Mouse (Mus musculus) heart, postnatal 0 days (tissue): Measurements from ENCODE around the gene H1fx. TPM values are rescaled to one million over a fixed set of nuclear protein-coding genes. Genes with fewer than 3 reads are reported as not detected.

Source experiments
- ATAC-seq: fragments of 200-750 bp; cut with Nextera tagmentation; 2 replicates; pipeline ENCODE4 v1.8.0; 2017; ENCODE audit warnings: low read depth, moderate number of reproducible peaks, moderate library complexity; ENCODE audit not compliant: insufficient read depth
- DNase-seq: peaks from one replicate; pipeline ENCODE4 v3.0.0-alpha.2; 2016; ENCODE audit warnings: low spot score
- H3K27ac ChIP-seq: fragments of 300-500 bp; sonication (generic); 2 replicates; pipeline ENCODE4 v1.5.1; 2014; ENCODE audit warnings: low read depth, mild to moderate bottlenecking
- H3K27me3 ChIP-seq: fragments of 300-500 bp; sonication (generic); 2 replicates; pipeline ENCODE4 v1.6.1; 2014; ENCODE audit warnings: low read length, mixed read lengths; ENCODE audit not compliant: control insufficient read depth, insufficient read depth
- H3K36me3 ChIP-seq: fragments of 300-500 bp; sonication (generic); replicated peaks from 2 replicates; pipeline ENCODE4 v1.6.1; 2014; ENCODE audit warnings: low read length, mixed read lengths; ENCODE audit not compliant: control insufficient read depth, insufficient read depth
- H3K4me1 ChIP-seq: fragments of 300-500 bp; sonication (generic); 2 replicates; pipeline ENCODE4 v1.6.1; 2014; ENCODE audit warnings: antibody characterized with exemption; ENCODE audit not compliant: control insufficient read depth, insufficient read depth
- H3K4me2 ChIP-seq: fragments of 300-500 bp; sonication (generic); 2 replicates; pipeline ENCODE4 v1.6.1; 2014; ENCODE audit warnings: low read depth, mild to moderate bottlenecking, low read length, moderate library complexity
- H3K4me3 ChIP-seq: fragments of 300-500 bp; sonication (generic); 2 replicates; pipeline ENCODE4 v1.5.1; 2014; ENCODE audit warnings: low read depth, low read length
- H3K9ac ChIP-seq: fragments of 300-500 bp; sonication (generic); replicated peaks from 2 replicates; pipeline ENCODE4 v1.6.1; 2014; ENCODE audit warnings: low read depth, low read length, mixed read lengths
- H3K9me3 ChIP-seq: fragments of 300-500 bp; sonication (generic); replicated peaks from 2 replicates; pipeline ENCODE4 v1.6.1; 2016; ENCODE audit warnings: low read length; ENCODE audit not compliant: control insufficient read depth
- CTCF ChIP-seq: IDR thresholded peaks from 2 replicates; pipeline ENCODE4 v1.5.1; 2016; ENCODE audit warnings: antibody characterized with exemption, control low read depth, low read depth
- EP300 ChIP-seq: IDR thresholded peaks from 2 replicates; pipeline ENCODE4 v1.6.1; 2016; ENCODE audit warnings: antibody characterized with exemption, low read depth
- WGBS: fragments of 180-500 bp; shearing (Covaris S2); extraction: QIAGEN DNeasy Blood & Tissue Kit; methylation state at CpG from one replicate; pipeline ENCODE4 v1.1.7; 2014; 5-methylcytosine and 5-hydroxymethylcytosine counted together
- microRNA-seq: library from miRNA; unstranded; fragments of <30 nt; microRNA quantifications from one replicate; pipeline ENCODE4, GENCODE M21; 2016
- polyA plus RNA-seq: library from polyadenylated mRNA; unstranded; fragments of >200 nt; fragmentation: Nextera tagmentation; extraction: Ambion mirVana; gene quantifications from 2 replicates; pipeline ENCODE4 v1.2.1, GENCODE M21; 2015
- total RNA-seq: library from RNA; depleted of rRNA; stranded (reverse); fragments of >200 nt; gene quantifications from 2 replicates; pipeline ENCODE4 v1.2.3, GENCODE M21; 2014; ENCODE audit warnings: low replicate concordance; rRNA removed

Gene H1fx
- total and polyA plus RNA-seq, 2 experiments from 2014 or later, result 2.8 to 7.8 TPM

GRCm38 (mm10) chr6:87937178-87937788, 44.2 kb downstream of the H1fx start:
- peak; percentile 84 for DNase-seq
- TF ChIP-seq EP300 (no peak), CTCF (no peak)
- WGBS, result 33% methylated on average over 19 of the region's 19 CpGs

GRCm38 (mm10) chr6:87935037-87935436, 46.4 kb downstream of the H1fx start:
- no peak overlapping the region for H3K27ac ChIP-seq
- no peak overlapping the region for H3K4me2 ChIP-seq
- ATAC-seq (no peak), DNase-seq (no peak)
- TF ChIP-seq CTCF (no peak), EP300 (no peak)
- no peaks in the 10 kb centered on the region for H3K27me3 ChIP-seq
- H3K9me3 ChIP-seq, result no peaks in the 10 kb centered on the region
- no peaks in the 10 kb centered on the region for H3K4me1 ChIP-seq
- no peak overlapping the region for H3K9ac ChIP-seq
- 81% methylated on average over 5 of the region's 5 CpGs for WGBS
- H3K4me3 ChIP-seq, result no peak overlapping the region
- H3K36me3 ChIP-seq, result peaks cover 55% of the 10 kb centered on the region

More at GRCm38 (mm10) chr6:87937178-87937788, 44.2 kb downstream of the H1fx start:
- H3K4me1 ChIP-seq, result no peaks in the 10 kb centered on the region
- peak; percentile 97 for ATAC-seq
- H3K27me3 ChIP-seq, result no peaks in the 10 kb centered on the region
- H3K4me2 ChIP-seq, result peak overlapping the region; percentile 33
- H3K4me3 ChIP-seq, result no peak overlapping the region
- H3K9ac ChIP-seq, result 0 out of 2 replicates have a peak overlapping the region, but pooled peaks have one; percentile 6
- H3K36me3 ChIP-seq, result peaks cover 40% of the 10 kb centered on the region
- peak overlapping the region; percentile 43 for H3K27ac ChIP-seq
- H3K9me3 ChIP-seq, result no peaks in the 10 kb centered on the region

Small RNA genes within 50 kb of the gene (microRNA-seq; reads per million reads assigned to microRNA genes)
- gene Gm47286, result 0.54 reads per million

Other genes starting within 250 kb of the H1fx start
- 0.19 and 0.23 TPM in 2 replicates for gene Gp9, start 203.6 kb downstream of the H1fx start, total RNA-seq
- 0.89 and 1.0 TPM in 2 replicates for gene Gp9, start 203.6 kb downstream of the H1fx start, polyA plus RNA-seq
- gene Rab43, start 169.5 kb downstream of the H1fx start, total RNA-seq, result 11.8 and 19.7 TPM in 2 replicates
- gene Rab43, start 169.5 kb downstream of the H1fx start, polyA plus RNA-seq, result 6.7 and 6.8 TPM in 2 replicates
- not detected in 2 replicates for gene Gm45140, start 145.8 kb downstream of the H1fx start, total RNA-seq
- gene Gm45140, start 145.8 kb downstream of the H1fx start, polyA plus RNA-seq, result 0.58 and 1.1 TPM in 2 replicates
- gene Isy1, start 142.8 kb downstream of the H1fx start, total RNA-seq, result 5.6 and 40.5 TPM in 2 replicates
- 16.7 and 18.4 TPM in 2 replicates for gene Isy1, start 142.8 kb downstream of the H1fx start, polyA plus RNA-seq
- gene Cnbp, start 130.5 kb downstream of the H1fx start, total RNA-seq, result 247 and 318 TPM in 2 replicates
- 553 and 591 TPM in 2 replicates for gene Cnbp, start 130.5 kb downstream of the H1fx start, polyA plus RNA-seq
- gene Copg1, start 93.8 kb downstream of the H1fx start, total RNA-seq, result 92.4 and 95.1 TPM in 2 replicates
- 66.3 and 67.1 TPM in 2 replicates for gene Copg1, start 93.8 kb downstream of the H1fx start, polyA plus RNA-seq
- 8.7 and 40.9 TPM in 2 replicates for gene Hmces, start 67.7 kb downstream of the H1fx start, total RNA-seq
- 16.2 and 18.0 TPM in 2 replicates for gene Hmces, start 67.7 kb downstream of the H1fx start, polyA plus RNA-seq
- 62.7 and 90.1 TPM in 2 replicates for gene Rab7, start 63.6 kb upstream of the H1fx start, total RNA-seq
- 193 and 196 TPM in 2 replicates for gene Rab7, start 63.6 kb upstream of the H1fx start, polyA plus RNA-seq
- 120 and 133 TPM in 2 replicates for gene Rpn1, start 102.8 kb upstream of the H1fx start, total RNA-seq
- 99.0 and 104 TPM in 2 replicates for gene Rpn1, start 102.8 kb upstream of the H1fx start, polyA plus RNA-seq
- 17.7 and 19.6 TPM in 2 replicates for gene Gata2, start 212.3 kb upstream of the H1fx start, total RNA-seq
- 13.7 and 16.0 TPM in 2 replicates for gene Gata2, start 212.3 kb upstream of the H1fx start, polyA plus RNA-seq
- not detected in 2 replicates for gene Dnajb8, start 240.6 kb upstream of the H1fx start, total RNA-seq
- not detected in 2 replicates for gene Dnajb8, start 240.6 kb upstream of the H1fx start, polyA plus RNA-seq